Mouse (Mus musculus): Measurements from ENCODE around the gene Rims1. TPM values are rescaled to one million over a fixed set of nuclear protein-coding genes. Genes with fewer than 3 reads are reported as not detected.

The Rims1 gene
- polyA plus RNA-seq, 1 experiment from 2014 or later, result 1.9 TPM

GRCm38 (mm10) chr1:22763376-22763775 is 42.4 kb downstream of the Rims1 start:
- no peaks in the 10 kb centered on the region for H3K4me1 ChIP-seq (replicated peaks)
- no peak overlapping the region for H3K9ac ChIP-seq
- 70% methylated on average over 4 of the region's 4 CpGs for WGBS

GRCm38 (mm10) chr1:22762780-22763179 is 43.0 kb downstream of the Rims1 start:
- ATAC-seq (replicated peaks; ENCODE audit: insufficient number of reproducible peaks, insufficient read depth, low FRiP score, low read depth), result no peak
- no peaks in the 10 kb centered on the region for H3K36me3 ChIP-seq
- no peaks in the 10 kb centered on the region for H3K4me1 ChIP-seq (replicated peaks)
- no peaks in the 10 kb centered on the region for H3K9me3 ChIP-seq (replicated peaks)
- H3K4me3 ChIP-seq, result no peak overlapping the region
- H3K27me3 ChIP-seq, result no peaks in the 10 kb centered on the region
- H3K27ac ChIP-seq, result no peak overlapping the region
- H3K9ac ChIP-seq, result no peak overlapping the region
- 84% methylated on average over 5 of the region's 5 CpGs for WGBS
- no peak overlapping the region for H3K4me2 ChIP-seq

More at GRCm38 (mm10) chr1:22763376-22763775, 42.4 kb downstream of the Rims1 start:
- H3K27me3 ChIP-seq, result no peaks in the 10 kb centered on the region
- no peak for ATAC-seq (replicated peaks; ENCODE audit: insufficient number of reproducible peaks, insufficient read depth, low FRiP score, low read depth)
- H3K27ac ChIP-seq, result no peak overlapping the region
- H3K9me3 ChIP-seq (replicated peaks), result no peaks in the 10 kb centered on the region
- H3K4me2 ChIP-seq, result no peak overlapping the region
- H3K4me3 ChIP-seq, result no peak overlapping the region
- no peaks in the 10 kb centered on the region for H3K36me3 ChIP-seq

GRCm38 (mm10) chr1:22750536-22750935 is 55.3 kb downstream of the Rims1 start:
- Histone ChIP-seq H3K27ac (no peak overlapping the region), H3K36me3 (no peaks in the 10 kb centered on the region), H3K4me1 (replicated peaks) (no peaks in the 10 kb centered on the region), H3K4me2 (no peak overlapping the region), H3K4me3 (no peak overlapping the region), H3K9me3 (replicated peaks) (no peaks in the 10 kb centered on the region), H3K27me3 (no peaks in the 10 kb centered on the region), H3K9ac (no peak overlapping the region)
- ATAC-seq (replicated peaks; ENCODE audit: insufficient number of reproducible peaks, insufficient read depth, low FRiP score, low read depth), result no peak
- WGBS, result 64% methylated on average over 2 of the region's 2 CpGs

- ATAC-seq (replicated peaks; ENCODE audit: insufficient number of reproducible peaks, insufficient read depth, low FRiP score, low read depth), result no peak
- no peak overlapping the region for H3K9ac ChIP-seq
- 84% methylated on average over 5 of the region's 5 CpGs for WGBS
- no peak overlapping the region for H3K4me3 ChIP-seq
- no peaks in the 10 kb centered on the region for H3K4me1 ChIP-seq (replicated peaks)
- H3K9me3 ChIP-seq (replicated peaks), result no peaks in the 10 kb centered on the region
- H3K27me3 ChIP-seq, result no peaks in the 10 kb centered on the region
- H3K4me2 ChIP-seq, result no peak overlapping the region
- H3K36me3 ChIP-seq, result no peaks in the 10 kb centered on the region
- no peak overlapping the region for H3K27ac ChIP-seq
Measured at GRCm38 (mm10) chr1:22744655-22745054, 61.1 kb downstream of the Rims1 start.

- WGBS, result 89% methylated on average over 6 of the region's 6 CpGs
- no peak overlapping the region for H3K4me2 ChIP-seq
- no peak for ATAC-seq (replicated peaks; ENCODE audit: insufficient number of reproducible peaks, insufficient read depth, low FRiP score, low read depth)
- H3K27ac ChIP-seq, result no peak overlapping the region
- no peaks in the 10 kb centered on the region for H3K9me3 ChIP-seq (replicated peaks)
- H3K9ac ChIP-seq, result no peak overlapping the region
- no peaks in the 10 kb centered on the region for H3K4me1 ChIP-seq (replicated peaks)
- no peak overlapping the region for H3K4me3 ChIP-seq
- no peaks in the 10 kb centered on the region for H3K36me3 ChIP-seq
- no peaks in the 10 kb centered on the region for H3K27me3 ChIP-seq
Measured at GRCm38 (mm10) chr1:22737491-22737890, 68.3 kb downstream of the Rims1 start.

GRCm38 (mm10) chr1:22734429-22734828 is 71.4 kb downstream of the Rims1 start:
- no peaks in the 10 kb centered on the region for H3K4me1 ChIP-seq (replicated peaks)
- no peaks in the 10 kb centered on the region for H3K9me3 ChIP-seq (replicated peaks)
- no peak overlapping the region for H3K4me2 ChIP-seq
- H3K27me3 ChIP-seq, result no peaks in the 10 kb centered on the region
- no peak overlapping the region for H3K27ac ChIP-seq
- no peak overlapping the region for H3K9ac ChIP-seq
- ATAC-seq (replicated peaks; ENCODE audit: insufficient number of reproducible peaks, insufficient read depth, low FRiP score, low read depth), result no peak
- WGBS, result 82% methylated on average over 2 of the region's 2 CpGs
- no peaks in the 10 kb centered on the region for H3K36me3 ChIP-seq
- no peak overlapping the region for H3K4me3 ChIP-seq

GRCm38 (mm10) chr1:22733281-22733680 is 72.5 kb downstream of the Rims1 start:
- H3K9ac ChIP-seq, result no peak overlapping the region
- 87% methylated on average over 1 of the region's 1 CpGs for WGBS
- no peak for ATAC-seq (replicated peaks; ENCODE audit: insufficient number of reproducible peaks, insufficient read depth, low FRiP score, low read depth)

GRCm38 (mm10) chr1:22728207-22728606 is 77.6 kb downstream of the Rims1 start:
- Histone ChIP-seq H3K9ac (no peak overlapping the region), H3K4me1 (replicated peaks) (peaks cover 13% of the 10 kb centered on the region), H3K27me3 (no peaks in the 10 kb centered on the region), H3K27ac (no peak overlapping the region), H3K4me2 (no peak overlapping the region), H3K4me3 (no peak overlapping the region), H3K36me3 (no peaks in the 10 kb centered on the region), H3K9me3 (replicated peaks) (no peaks in the 10 kb centered on the region)
- 55% methylated on average over 4 of the region's 4 CpGs for WGBS
- no peak for ATAC-seq (replicated peaks; ENCODE audit: insufficient number of reproducible peaks, insufficient read depth, low FRiP score, low read depth)

More at GRCm38 (mm10) chr1:22733281-22733680, 72.5 kb downstream of the Rims1 start:
- Histone ChIP-seq H3K4me2 (no peak overlapping the region), H3K36me3 (no peaks in the 10 kb centered on the region), H3K27ac (no peak overlapping the region), H3K4me1 (replicated peaks) (peaks cover under 1% of the 10 kb centered on the region), H3K9me3 (replicated peaks) (no peaks in the 10 kb centered on the region), H3K27me3 (no peaks in the 10 kb centered on the region), H3K4me3 (no peak overlapping the region)

- Histone ChIP-seq H3K27me3 (no peaks in the 10 kb centered on the region), H3K27ac (no peak overlapping the region), H3K9ac (no peak overlapping the region), H3K9me3 (replicated peaks) (no peaks in the 10 kb centered on the region), H3K4me2 (no peak overlapping the region), H3K36me3 (no peaks in the 10 kb centered on the region), H3K4me3 (no peak overlapping the region), H3K4me1 (replicated peaks) (0 out of 2 replicates have a peak, but pooled peaks cover 1% of the 10 kb centered on the region)
- no peak for ATAC-seq (replicated peaks; ENCODE audit: insufficient number of reproducible peaks, insufficient read depth, low FRiP score, low read depth)
Measured at GRCm38 (mm10) chr1:22721706-22722105, 84.1 kb downstream of the Rims1 start.

- Histone ChIP-seq H3K9ac (no peak overlapping the region), H3K36me3 (no peaks in the 10 kb centered on the region), H3K9me3 (replicated peaks) (no peaks in the 10 kb centered on the region), H3K27ac (no peak overlapping the region), H3K4me1 (replicated peaks) (no peaks in the 10 kb centered on the region), H3K4me2 (no peak overlapping the region), H3K27me3 (no peaks in the 10 kb centered on the region), H3K4me3 (no peak overlapping the region)
- ATAC-seq (replicated peaks; ENCODE audit: insufficient number of reproducible peaks, insufficient read depth, low FRiP score, low read depth), result no peak
- 64% methylated on average over 2 of the region's 2 CpGs for WGBS
Measured at GRCm38 (mm10) chr1:22720714-22721113, 85.1 kb downstream of the Rims1 start.

- Histone ChIP-seq H3K9ac (no peak overlapping the region), H3K27me3 (no peaks in the 10 kb centered on the region), H3K36me3 (no peaks in the 10 kb centered on the region), H3K27ac (no peak overlapping the region), H3K4me3 (no peak overlapping the region), H3K4me2 (no peak overlapping the region), H3K4me1 (replicated peaks) (no peaks in the 10 kb centered on the region), H3K9me3 (replicated peaks) (no peaks in the 10 kb centered on the region)
- 50% methylated on average over 2 of the region's 2 CpGs for WGBS
- no peak for ATAC-seq (replicated peaks; ENCODE audit: insufficient number of reproducible peaks, insufficient read depth, low FRiP score, low read depth)
Measured at GRCm38 (mm10) chr1:22709461-22709860, 96.3 kb downstream of the Rims1 start.

- no peak overlapping the region for H3K4me2 ChIP-seq
- peaks cover 6% of the 10 kb centered on the region for H3K4me1 ChIP-seq (replicated peaks)
- H3K27ac ChIP-seq, result peak overlapping the region; percentile 33; the same call in 1 of the 2 replicates
- H3K9me3 ChIP-seq (replicated peaks), result no peaks in the 10 kb centered on the region
- no peaks in the 10 kb centered on the region for H3K27me3 ChIP-seq
- no peaks in the 10 kb centered on the region for H3K36me3 ChIP-seq
- H3K4me3 ChIP-seq, result no peak overlapping the region
- 13% methylated on average over 1 of the region's 1 CpGs for WGBS
- H3K9ac ChIP-seq, result no peak overlapping the region
- no peak for ATAC-seq (replicated peaks; ENCODE audit: insufficient number of reproducible peaks, insufficient read depth, low FRiP score, low read depth)
Measured at GRCm38 (mm10) chr1:22695046-22695445, 110.7 kb downstream of the Rims1 start.
